Mouse (Mus musculus): ENCODE measurements around the gene Ndufaf4. TPM values are rescaled to one million over a fixed set of nuclear protein-coding genes. Genes with fewer than 3 reads are reported as not detected.

Ndufaf4 gene
- total RNA-seq, 2 experiments from 2014 or later: 35.3 to 37.2 TPM

- no peak overlapping the region for H3K4me3 ChIP-seq
- no peak overlapping the region for H3K27ac ChIP-seq
- intact Hi-C loops (cut with DNase I): loop anchor here (2.0 to 5.0 kb wide), 3 partner anchors 59 to 1635 kb away; partner anchors contain the start of gene Gpr63
- no peak for DNase-seq (ENCODE audit: extremely low spot score in 1 of 2, low spot score in 2 of 2)
- peak; percentile 51 for TF ChIP-seq CTCF (IDR thresholded peaks at IDR 0.05)
Measured at GRCm38 (mm10) chr4:24907745-24908144, 9.9 kb downstream of the Ndufaf4 start.

- intact Hi-C loops (cut with DNase I): no loop called here
- no peak overlapping the region for H3K4me3 ChIP-seq
- no peak overlapping the region for H3K27ac ChIP-seq
- no peak for DNase-seq (ENCODE audit: extremely low spot score in 1 of 2, low spot score in 2 of 2)
- no peak for TF ChIP-seq CTCF (IDR thresholded peaks at IDR 0.05)
Measured at GRCm38 (mm10) chr4:24915631-24916030, 17.7 kb downstream of the Ndufaf4 start.

- TF ChIP-seq CTCF (IDR thresholded peaks at IDR 0.05): no peak
- intact Hi-C loops (cut with DNase I): no loop called here
Measured at GRCm38 (mm10) chr4:24920006-24920577, 22.2 kb downstream of the Ndufaf4 start.

GRCm38 (mm10) chr4:24924726-24925125 lies 26.8 kb downstream of the Ndufaf4 start:
- no peak for DNase-seq (ENCODE audit: extremely low spot score in 1 of 2, low spot score in 2 of 2)
- no peak for TF ChIP-seq CTCF (IDR thresholded peaks at IDR 0.05)
- intact Hi-C loops (cut with DNase I): no loop called here
- H3K27ac ChIP-seq: no peak overlapping the region; the same call in 1 of the 2 replicates
- no peak overlapping the region for H3K4me3 ChIP-seq

More at GRCm38 (mm10) chr4:24920006-24920577, 22.2 kb downstream of the Ndufaf4 start:
- no peak overlapping the region for H3K27ac ChIP-seq
- no peak overlapping the region for H3K4me3 ChIP-seq
- no peak for DNase-seq (ENCODE audit: extremely low spot score in 1 of 2, low spot score in 2 of 2)

- no peak overlapping the region for H3K4me3 ChIP-seq
- TF ChIP-seq CTCF (IDR thresholded peaks at IDR 0.05): no peak
- intact Hi-C loops (cut with DNase I): no loop called here
- DNase-seq (ENCODE audit: extremely low spot score in 1 of 2, low spot score in 2 of 2): no peak
- no peak overlapping the region for H3K27ac ChIP-seq
Measured at GRCm38 (mm10) chr4:24928260-24928780, 30.4 kb downstream of the Ndufaf4 start.

- DNase-seq (ENCODE audit: extremely low spot score in 1 of 2, low spot score in 2 of 2): no peak
- intact Hi-C loops (cut with DNase I): no loop called here
- H3K27ac ChIP-seq: no peak overlapping the region
- no peak for TF ChIP-seq CTCF (IDR thresholded peaks at IDR 0.05)
- no peak overlapping the region for H3K4me3 ChIP-seq
Measured at GRCm38 (mm10) chr4:24928926-24929325, 31.0 kb downstream of the Ndufaf4 start.

- intact Hi-C loops (cut with DNase I): loop anchor here (2.0 kb wide), 1 partner anchor 24 kb away; the partner anchor contains the start of gene Gpr63
Measured at GRCm38 (mm10) chr4:24942728-24943424, 45.0 kb downstream of the Ndufaf4 start.

More at GRCm38 (mm10) chr4:24942728-24943424, 45.0 kb downstream of the Ndufaf4 start:
- Histone ChIP-seq H3K27ac (peak overlapping the region; percentile 56; the same call in 1 of the 2 replicates), H3K4me3 (no peak overlapping the region)
- DNase-seq (ENCODE audit: extremely low spot score in 1 of 2, low spot score in 2 of 2): no peak
- TF ChIP-seq CTCF (IDR thresholded peaks at IDR 0.05): no peak

Other genes with a start within 250 kb of the Ndufaf4 start
- gene Klhl32, start 47.0 kb upstream of the Ndufaf4 start, total RNA-seq (2021): 10 to 100 TPM; 16.0 to 16.1 TPM
- 10 to 100 TPM; 12.4 to 15.3 TPM for gene Gpr63, start 68.3 kb downstream of the Ndufaf4 start, total RNA-seq (2021)